Mouse (Mus musculus): ENCODE measurements at regions not wholly inside any gene's neighbourhood (a gene's known extent, or its start where the extent isn't known, plus 50 kb on each side); places are given as distances from the start of the nearest gene placed in this dataset.

- H3K9me3 ChIP-seq (ENCODE audit: control insufficient read depth, low read length), result no peaks in the 10 kb centered on the region
- no peak for ATAC-seq (ENCODE audit: low FRiP score)
- WGBS, result 87% methylated on average over 3 of the region's 3 CpGs
- H3K36me3 ChIP-seq (ENCODE audit: control insufficient read depth, insufficient read depth, low read length), result no peaks in the 10 kb centered on the region
- H3K4me2 ChIP-seq, result no peak overlapping the region
- no peak overlapping the region for H3K9ac ChIP-seq (ENCODE audit: low read length)
- H3K4me3 ChIP-seq (ENCODE audit: low read depth, low read length), result no peak overlapping the region
- H3K27me3 ChIP-seq (ENCODE audit: control insufficient read depth, insufficient read depth, low read length), result no peaks in the 10 kb centered on the region
- H3K27ac ChIP-seq (ENCODE audit: low read depth, low read length), result no peak overlapping the region
- H3K4me1 ChIP-seq (ENCODE audit: control insufficient read depth, insufficient read depth, low read length), result no peaks in the 10 kb centered on the region
- DNase-seq (ENCODE audit: low spot score, missing footprints), result no peak
These were observed 55.6 kb upstream of the Fam180a start for GRCm38 (mm10) chr6:35381536-35381935.

- DNase-seq (ENCODE audit: low spot score, missing footprints), result peak; percentile 95
- Histone ChIP-seq H3K36me3 (ENCODE audit: control insufficient read depth, insufficient read depth, low read length) (no peaks in the 10 kb centered on the region), H3K27me3 (ENCODE audit: control insufficient read depth, insufficient read depth, low read length) (no peaks in the 10 kb centered on the region), H3K4me3 (ENCODE audit: low read depth, low read length) (no peak overlapping the region), H3K9me3 (ENCODE audit: control insufficient read depth, low read length) (no peaks in the 10 kb centered on the region), H3K27ac (ENCODE audit: low read depth, low read length) (no peak overlapping the region), H3K4me2 (peak overlapping the region; percentile 41), H3K4me1 (ENCODE audit: control insufficient read depth, insufficient read depth, low read length) (no peaks in the 10 kb centered on the region), H3K9ac (ENCODE audit: low read length) (no peak overlapping the region; the same call in 1 of the 2 replicates)
- 26% methylated on average over 11 of the region's 11 CpGs for WGBS
- peak; percentile 72 for ATAC-seq (ENCODE audit: low FRiP score)
These were observed 55.0 kb upstream of the Fam180a start for GRCm38 (mm10) chr6:35380721-35381466.

GRCm38 (mm10) chr6:35379890-35380289, 53.9 kb upstream of the Fam180a start:
- H3K4me2 ChIP-seq, result no peak overlapping the region
- H3K4me3 ChIP-seq (ENCODE audit: low read depth, low read length), result no peak overlapping the region

GRCm38 (mm10) chr6:35378851-35379250, 52.9 kb upstream of the Fam180a start:
- ATAC-seq (ENCODE audit: low FRiP score) (no peak), DNase-seq (ENCODE audit: low spot score, missing footprints) (no peak)
- Histone ChIP-seq H3K9me3 (ENCODE audit: control insufficient read depth, low read length) (no peaks in the 10 kb centered on the region), H3K4me3 (ENCODE audit: low read depth, low read length) (no peak overlapping the region), H3K36me3 (ENCODE audit: control insufficient read depth, insufficient read depth, low read length) (no peaks in the 10 kb centered on the region), H3K9ac (ENCODE audit: low read length) (no peak overlapping the region), H3K4me2 (no peak overlapping the region), H3K4me1 (ENCODE audit: control insufficient read depth, insufficient read depth, low read length) (no peaks in the 10 kb centered on the region), H3K27ac (ENCODE audit: low read depth, low read length) (no peak overlapping the region), H3K27me3 (ENCODE audit: control insufficient read depth, insufficient read depth, low read length) (no peaks in the 10 kb centered on the region)
- WGBS, result 93% methylated on average over 6 of the region's 6 CpGs

More at GRCm38 (mm10) chr6:35379890-35380289, 53.9 kb upstream of the Fam180a start:
- Histone ChIP-seq H3K27me3 (ENCODE audit: control insufficient read depth, insufficient read depth, low read length) (no peaks in the 10 kb centered on the region), H3K9me3 (ENCODE audit: control insufficient read depth, low read length) (no peaks in the 10 kb centered on the region), H3K27ac (ENCODE audit: low read depth, low read length) (no peak overlapping the region), H3K9ac (ENCODE audit: low read length) (no peak overlapping the region), H3K36me3 (ENCODE audit: control insufficient read depth, insufficient read depth, low read length) (no peaks in the 10 kb centered on the region), H3K4me1 (ENCODE audit: control insufficient read depth, insufficient read depth, low read length) (no peaks in the 10 kb centered on the region)
- WGBS, result 11% methylated on average over 8 of the region's 8 CpGs
- DNase-seq (ENCODE audit: low spot score, missing footprints) (peak; percentile 96), ATAC-seq (ENCODE audit: low FRiP score) (peak; percentile 66)

- Histone ChIP-seq H3K4me2 (no peak overlapping the region), H3K27me3 (ENCODE audit: control insufficient read depth, insufficient read depth, low read length) (no peaks in the 10 kb centered on the region), H3K36me3 (ENCODE audit: control insufficient read depth, insufficient read depth, low read length) (no peaks in the 10 kb centered on the region), H3K4me3 (ENCODE audit: low read depth, low read length) (no peak overlapping the region), H3K9ac (ENCODE audit: low read length) (no peak overlapping the region), H3K4me1 (ENCODE audit: control insufficient read depth, insufficient read depth, low read length) (no peaks in the 10 kb centered on the region), H3K27ac (ENCODE audit: low read depth, low read length) (no peak overlapping the region), H3K9me3 (ENCODE audit: control insufficient read depth, low read length) (no peaks in the 10 kb centered on the region)
- DNase-seq (ENCODE audit: low spot score, missing footprints), result no peak
- WGBS, result 89% methylated on average over 3 of the region's 3 CpGs
- ATAC-seq (ENCODE audit: low FRiP score), result no peak
These were observed 51.6 kb upstream of the Fam180a start for GRCm38 (mm10) chr6:35377535-35377934.

GRCm38 (mm10) chr6:35376526-35376925, 50.6 kb upstream of the Fam180a start:
- 76% methylated on average over 9 of the region's 9 CpGs for WGBS
- Histone ChIP-seq H3K4me3 (ENCODE audit: low read depth, low read length) (no peak overlapping the region), H3K9me3 (ENCODE audit: control insufficient read depth, low read length) (no peaks in the 10 kb centered on the region), H3K36me3 (ENCODE audit: control insufficient read depth, insufficient read depth, low read length) (no peaks in the 10 kb centered on the region), H3K4me1 (ENCODE audit: control insufficient read depth, insufficient read depth, low read length) (no peaks in the 10 kb centered on the region), H3K27ac (ENCODE audit: low read depth, low read length) (no peak overlapping the region), H3K4me2 (no peak overlapping the region), H3K9ac (ENCODE audit: low read length) (no peak overlapping the region), H3K27me3 (ENCODE audit: control insufficient read depth, insufficient read depth, low read length) (no peaks in the 10 kb centered on the region)
- ATAC-seq (ENCODE audit: low FRiP score), result no peak
- no peak for DNase-seq (ENCODE audit: low spot score, missing footprints)

Data from midbrain, embryonic 11.5 days (tissue).